Comparison of ENCODE assay signal across 8 mouse cellular contexts in the genomic region with DNA sequence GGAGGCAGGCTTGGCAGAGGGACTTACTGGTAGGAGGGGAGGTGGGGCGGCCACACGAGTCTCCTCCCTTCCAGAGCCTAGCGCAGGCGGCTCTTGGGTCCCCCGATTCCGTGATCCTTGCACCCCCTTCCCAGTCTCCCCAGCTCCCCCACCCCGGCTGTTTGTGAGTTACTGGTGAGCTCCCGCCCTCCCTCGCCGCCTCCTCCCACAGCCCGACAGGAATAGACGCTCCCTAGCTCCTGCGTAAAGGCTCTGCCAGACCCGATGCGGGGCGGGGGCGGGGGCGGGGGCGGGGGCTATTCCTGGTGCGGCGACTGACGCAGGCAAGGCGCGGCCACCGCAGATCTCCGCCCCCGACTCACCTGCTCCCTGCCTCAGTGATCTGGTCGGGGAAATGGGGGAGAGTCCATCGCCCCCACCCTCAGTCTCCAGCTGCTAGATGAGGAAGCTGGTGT.
DNase-seq lines count a peak whose midpoint lies in the region; ATAC-seq and TF ChIP-seq lines count a peak whose summit lies in the region.

No protein-coding gene starts in this region.

- peak overlapping the region; percentile 33 for H3K4me2 ChIP-seq in forebrain, embryonic 12.5 days
- peak overlapping the region; percentile 37 for H3K4me2 ChIP-seq in midbrain, embryonic 14.5 days (ENCODE audit: low read length)
- H3K4me2 ChIP-seq in lung, postnatal 0 days (replicated peaks; ENCODE audit: low read depth, low read length): no peak overlapping the region

- 2% methylated on average over 29 of the region's 29 CpGs for WGBS in forebrain, embryonic 12.5 days
- 2% methylated on average over 29 of the region's 29 CpGs for whole genome bisulfite sequencing in midbrain, embryonic 14.5 days
- WGBS in lung, postnatal 0 days: 3% methylated on average over 14 of the region's 29 CpGs

- no peaks in the 10 kb centered on the region for H3K9me3 ChIP-seq in forebrain, embryonic 12.5 days
- no peaks in the 10 kb centered on the region for H3K9me3 ChIP-seq in midbrain, embryonic 14.5 days (ENCODE audit: control insufficient read depth, low read length)
- no peaks in the 10 kb centered on the region for H3K9me3 ChIP-seq in lung, postnatal 0 days (ENCODE audit: low read length)

- peak; percentile 24 for DNase-seq in kidney, postnatal 10 days
- DNase-seq in kidney, postnatal 36 days: no peak
- DNase-seq in layer of hippocampus, adult 18-20 months (ENCODE audit: low spot score in 2 of 2): peak; percentile 77 to 81
- no peak for DNase-seq in midbrain, embryonic 14.5 days
- no peak for DNase-seq in c-Kit-positive CD71-positive TER-119-positive erythroid progenitor cells, embryonic 14.5 days (ENCODE audit: low spot score)
- no peak for DNase-seq in lung, postnatal 0 days (ENCODE audit: low spot score)

- ATAC-seq in forebrain, embryonic 12.5 days (ENCODE audit: low FRiP score): no peak
- no peak for ATAC-seq in midbrain, embryonic 14.5 days (ENCODE audit: low FRiP score, low TSS enrichment)
- no peak for ATAC-seq in monocyte, adult 5-6 weeks (replicated peaks; ENCODE audit: insufficient number of reproducible peaks, low FRiP score, low TSS enrichment, poor library complexity, severe bottlenecking)
- ATAC-seq in lung, postnatal 0 days: no peak

- H3K36me3 ChIP-seq in forebrain, embryonic 12.5 days (replicated peaks): no peaks in the 10 kb centered on the region
- H3K36me3 ChIP-seq in midbrain, embryonic 14.5 days (ENCODE audit: control insufficient read depth, insufficient read depth, low read length): no peaks in the 10 kb centered on the region
- H3K36me3 ChIP-seq in lung, postnatal 0 days (ENCODE audit: insufficient read depth, low read length): no peaks in the 10 kb centered on the region

- no peak overlapping the region for H3K9ac ChIP-seq in forebrain, embryonic 12.5 days
- H3K9ac ChIP-seq in midbrain, embryonic 14.5 days (replicated peaks; ENCODE audit: low read length): no peak overlapping the region
- no peak overlapping the region for H3K9ac ChIP-seq in lung, postnatal 0 days (replicated peaks; ENCODE audit: low read depth)

- no peak for TF ChIP-seq EP300 in lung, postnatal 0 days (IDR thresholded peaks at IDR 0.05)

- H3K27me3 ChIP-seq in forebrain, embryonic 12.5 days: peaks cover 99% of the 10 kb centered on the region
- peaks cover 13% of the 10 kb centered on the region for H3K27me3 ChIP-seq in midbrain, embryonic 14.5 days (ENCODE audit: control insufficient read depth, insufficient read depth, low read length)
- peaks cover 35% of the 10 kb centered on the region for H3K27me3 ChIP-seq in lung, postnatal 0 days (replicated peaks; ENCODE audit: insufficient read depth, low read length)

- TF ChIP-seq CTCF in lung, postnatal 0 days (IDR thresholded peaks at IDR 0.05): no peak

- no peak overlapping the region for H3K27ac ChIP-seq in forebrain, embryonic 12.5 days
- H3K27ac ChIP-seq in midbrain, embryonic 14.5 days (replicated peaks; ENCODE audit: low read depth, low read length): no peak overlapping the region
- no peak overlapping the region for H3K27ac ChIP-seq in lung, postnatal 0 days (ENCODE audit: low read length)

- H3K4me1 ChIP-seq in forebrain, embryonic 12.5 days: peaks cover 32% of the 10 kb centered on the region
- H3K4me1 ChIP-seq in midbrain, embryonic 14.5 days (ENCODE audit: control insufficient read depth, insufficient read depth, low read length): peaks cover 16% of the 10 kb centered on the region; the same call in 1 of the 2 replicates
- peaks cover 5% of the 10 kb centered on the region; the same call in 1 of the 2 replicates for H3K4me1 ChIP-seq in lung, postnatal 0 days (ENCODE audit: insufficient read depth, low read depth, low read length)

- peak overlapping the region; percentile 11; the same call in 1 of the 2 replicates for H3K4me3 ChIP-seq in forebrain, embryonic 12.5 days (replicated peaks)
- no peak overlapping the region for H3K4me3 ChIP-seq in midbrain, embryonic 14.5 days (replicated peaks; ENCODE audit: low read depth, low read length)
- no peak overlapping the region for H3K4me3 ChIP-seq in lung, postnatal 0 days (ENCODE audit: low read depth, low read length)

Comparison
In these comparisons a context has a peak if more than half of its experiments do, and no peak if none do; other contexts are left out.
1. DNase-seq: peak in kidney, postnatal 10 days (single experiment) and layer of hippocampus, adult 18-20 months (2 of 2); none in kidney, postnatal 36 days (0 of 2), midbrain, embryonic 14.5 days (single experiment), c-Kit-positive CD71-positive TER-119-positive erythroid progenitor cells, embryonic 14.5 days (single experiment) and lung, postnatal 0 days (single experiment).